Mouse (Mus musculus) cortical plate, adult 2 months (tissue): ENCODE measurements around the gene Akap8.

Experiments
- CTCF ChIP-seq: fragments of 200-500 bp; IDR thresholded peaks from 2 replicates; pipeline ENCODE4 v1.5.1; 2011; ENCODE audit warnings: mild to moderate bottlenecking, control low read depth, low read length; ENCODE audit not compliant: insufficient read depth; ENCODE audit errors: extremely low read depth
- POLR2A ChIP-seq: fragments of 200-500 bp; IDR thresholded peaks from 2 replicates; pipeline ENCODE4 v1.6.1; 2011; ENCODE audit warnings: mild to moderate bottlenecking, low read length, control low read depth; ENCODE audit not compliant: insufficient read depth; ENCODE audit errors: extremely low read depth

- no peak for TF ChIP-seq CTCF
- TF ChIP-seq POLR2A, result no peak
These were observed 43.8 kb downstream of the Akap8 start for GRCm38 (mm10) chr17:32277201-32277600.
